Mouse (Mus musculus): Measurements from ENCODE around the gene Hoxa11. TPM values are rescaled to one million over a fixed set of nuclear protein-coding genes. Genes with fewer than 3 reads are reported as not detected.
A peak's percentile ranks its signal among the peaks of the same experiment; 100 is the strongest.

The Hoxa11 gene
- polyA plus RNA-seq, 1 experiment from 2014 or later, result 6.0 TPM

GRCm38 (mm10) chr6:52194690-52195089 is 50.9 kb downstream of the Hoxa11 start:
- peak overlapping the region; percentile 85 for H3K4me3 ChIP-seq (ENCODE audit: low read depth, low read length)
- H3K27ac ChIP-seq (ENCODE audit: low read depth, low read length), result peak overlapping the region; percentile 100
- 3% methylated on average over 10 of the region's 10 CpGs for WGBS

More at GRCm38 (mm10) chr6:52194690-52195089, 50.9 kb downstream of the Hoxa11 start:
- H3K4me1 ChIP-seq (ENCODE audit: control insufficient read depth, insufficient read depth, low read length), result peaks cover 51% of the 10 kb centered on the region
- peak overlapping the region; percentile 89 for H3K9ac ChIP-seq (ENCODE audit: low read length)
- peak; percentile 18 for ATAC-seq (ENCODE audit: insufficient read depth, low FRiP score, low TSS enrichment)
- peak; percentile 89 for DNase-seq (ENCODE audit: low spot score)
- no peaks in the 10 kb centered on the region for H3K27me3 ChIP-seq (ENCODE audit: control insufficient read depth, insufficient read depth, low read length)
- peaks cover 2% of the 10 kb centered on the region; the same call in 1 of the 2 replicates for H3K36me3 ChIP-seq (ENCODE audit: control insufficient read depth, insufficient read depth, low read length)
- no peaks in the 10 kb centered on the region for H3K9me3 ChIP-seq (ENCODE audit: control insufficient read depth, low read length)
- peak overlapping the region; percentile 99 for H3K4me2 ChIP-seq (ENCODE audit: low read depth)

MicroRNAs encoded within 50 kb of the gene (microRNA counts, 519-probe panel; counts per million panel counts)
- microRNA mmu-miR-196b, result 5,281 counts per million, percentile 92 among the panel's probes with 10 or more counts

Small RNAs within 50 kb of the gene (microRNA-seq; reads per million reads assigned to microRNA genes)
- 12,174 reads per million, percentile 97 among the genes with 10 or more reads in this experiment for gene Mir196b

Other genes with a start within 250 kb of the Hoxa11 start
- 70.1 and 71.8 TPM in 2 replicates for gene Skap2, start 233.3 kb downstream of the Hoxa11 start, polyA plus RNA-seq (2014; fragmentation: Nextera tagmentation; extraction: Ambion mirVana)
- 8.0 and 9.3 TPM in 2 replicates for gene Hoxa1, start 87.5 kb downstream of the Hoxa11 start, polyA plus RNA-seq (2014; fragmentation: Nextera tagmentation; extraction: Ambion mirVana)
- 36.0 and 37.5 TPM in 2 replicates for gene Hoxa2, start 81.0 kb downstream of the Hoxa11 start, polyA plus RNA-seq (2014; fragmentation: Nextera tagmentation; extraction: Ambion mirVana)
- gene 5730596B20Rik, start 68.3 kb downstream of the Hoxa11 start, polyA plus RNA-seq (2014; fragmentation: Nextera tagmentation; extraction: Ambion mirVana), result 4.1 and 4.5 TPM in 2 replicates
- gene Hoxa4, start 54.1 kb downstream of the Hoxa11 start, polyA plus RNA-seq (2014; fragmentation: Nextera tagmentation; extraction: Ambion mirVana), result 10.2 and 11.7 TPM in 2 replicates
- 53.4 and 56.5 TPM in 2 replicates for gene Hoxa5, start 41.2 kb downstream of the Hoxa11 start, polyA plus RNA-seq (2014; fragmentation: Nextera tagmentation; extraction: Ambion mirVana)
- 16.0 and 18.8 TPM in 2 replicates for gene Hoxa6, start 37.1 kb downstream of the Hoxa11 start, polyA plus RNA-seq (2014; fragmentation: Nextera tagmentation; extraction: Ambion mirVana)
- 20.2 TPM in 2 replicates for gene Hoxa3, start 32.5 kb downstream of the Hoxa11 start, polyA plus RNA-seq (2014; fragmentation: Nextera tagmentation; extraction: Ambion mirVana)
- not detected in 2 replicates for gene Gm28308, start 32.5 kb downstream of the Hoxa11 start, polyA plus RNA-seq (2014; fragmentation: Nextera tagmentation; extraction: Ambion mirVana)
- gene Hoxa7, start 24.0 kb downstream of the Hoxa11 start, polyA plus RNA-seq (2014; fragmentation: Nextera tagmentation; extraction: Ambion mirVana), result 61.2 and 71.3 TPM in 2 replicates
- gene Hoxa9, start 14.7 kb downstream of the Hoxa11 start, polyA plus RNA-seq (2014; fragmentation: Nextera tagmentation; extraction: Ambion mirVana), result 98.8 and 105 TPM in 2 replicates
- gene Hoxa10, start 5.0 kb downstream of the Hoxa11 start, polyA plus RNA-seq (2014; fragmentation: Nextera tagmentation; extraction: Ambion mirVana), result 70.6 and 72.8 TPM in 2 replicates
- 0.11 and 0.26 TPM in 2 replicates for gene Hoxa13, start 15.1 kb upstream of the Hoxa11 start, polyA plus RNA-seq (2014; fragmentation: Nextera tagmentation; extraction: Ambion mirVana)
- gene Evx1, start 67.7 kb upstream of the Hoxa11 start, polyA plus RNA-seq (2014; fragmentation: Nextera tagmentation; extraction: Ambion mirVana), result 1.9 TPM in 2 replicates

Measured in neural tube, embryonic 11.5 days (tissue).